Mouse (Mus musculus): ENCODE results near the gene Ubr3. TPM values are rescaled to one million over a fixed set of nuclear protein-coding genes. Genes with fewer than 3 reads are reported as not detected.

The Ubr3 gene
- polyA plus RNA-seq, 2 experiments: 5.9 to 8.0 TPM

GRCm38 (mm10) chr2:70037221-70037620 lies 140.2 kb downstream of the Ubr3 start:
- Histone ChIP-seq H3K27ac (no peak overlapping the region), H3K4me3 (ENCODE audit: insufficient read depth in 1 of 2, low read depth in 2 of 2, low read length in 2 of 2) (no peak overlapping the region), H3K27me3 (ENCODE audit: control insufficient read depth, insufficient read depth, low read length) (no peaks in the 10 kb centered on the region; the same call in 1 of the 2 replicates), H3K4me1 (replicated peaks; ENCODE audit: control insufficient read depth in 2 of 2, insufficient read depth in 2 of 2, low read length in 1 of 2) (no peaks in the 10 kb centered on the region), H3K9ac (replicated peaks) (no peak overlapping the region), H3K4me2 (ENCODE audit: low read depth) (no peak overlapping the region), H3K9me3 (ENCODE audit: control insufficient read depth, low read length) (no peaks in the 10 kb centered on the region), H3K36me3 (replicated peaks; ENCODE audit: control insufficient read depth, insufficient read depth, low read depth) (no peaks in the 10 kb centered on the region)
- DNase-seq (ENCODE audit: low read depth in 3 of 3, low spot score in 3 of 3) (peak in 2 of 3 experiments; percentile 18 to 19), ATAC-seq (ENCODE audit: insufficient read depth) (no peak)
- no peak for TF ChIP-seq EP300 (IDR thresholded peaks at IDR 0.05; ENCODE audit: low read depth)
- TF ChIP-seq CTCF (IDR thresholded peaks at IDR 0.05; ENCODE audit: low read depth): peak; percentile 81
- WGBS (ENCODE audit: insufficient replicate concordance): 51% methylated on average over 8 of the region's 8 CpGs

DNA sequence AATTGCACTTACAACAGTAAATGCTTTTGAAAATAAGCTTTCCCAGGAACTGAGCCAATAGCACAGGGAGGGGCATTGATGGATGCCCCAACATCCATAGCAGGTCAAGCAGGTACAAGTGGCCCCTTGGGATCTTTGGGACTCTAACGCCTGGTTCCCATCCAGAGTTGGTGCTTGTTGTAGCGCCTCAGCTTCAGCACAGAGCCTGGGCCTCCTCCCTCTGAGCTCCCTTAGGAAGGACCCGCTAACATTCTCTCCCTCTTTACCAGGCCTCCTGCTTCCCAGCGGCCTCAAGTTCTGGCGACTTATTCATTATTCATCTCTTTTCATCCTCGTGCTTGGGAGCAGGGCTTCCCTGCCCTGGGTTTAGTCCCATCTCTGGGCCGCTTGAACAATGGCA lies 141.7 kb downstream of the Ubr3 start, which contains the start of gene Myo3b:
Gene Myo3b (plus strand): TSS at position 375 of the 400 bp plus-strand sequence.
- Histone ChIP-seq H3K9ac (replicated peaks) (no peak within 1 kb of the TSS), H3K4me2 (ENCODE audit: low read depth) (no peak within 1 kb of the TSS), H3K9me3 (ENCODE audit: control insufficient read depth, low read length) (no peaks in the 10 kb centered on the region), H3K36me3 (replicated peaks; ENCODE audit: control insufficient read depth, insufficient read depth, low read depth) (no peaks in the 10 kb centered on the region), H3K27me3 (ENCODE audit: control insufficient read depth, insufficient read depth, low read length) (no peaks in the 10 kb centered on the region; the same call in 1 of the 2 replicates), H3K27ac (no peak within 1 kb of the TSS), H3K4me1 (replicated peaks; ENCODE audit: control insufficient read depth in 2 of 2, insufficient read depth in 2 of 2, low read length in 1 of 2) (no peaks in the 10 kb centered on the region), H3K4me3 (ENCODE audit: insufficient read depth in 1 of 2, low read depth in 2 of 2, low read length in 2 of 2) (no peak within 1 kb of the TSS)
- no peak for ATAC-seq (ENCODE audit: insufficient read depth)
- 34% methylated on average over 7 of the region's 7 CpGs for WGBS (ENCODE audit: insufficient replicate concordance)
- no peak for DNase-seq (ENCODE audit: low read depth in 3 of 3, low spot score in 3 of 3)
- TF ChIP-seq EP300 (IDR thresholded peaks at IDR 0.05; ENCODE audit: low read depth): no peak
- no peak for TF ChIP-seq CTCF (IDR thresholded peaks at IDR 0.05; ENCODE audit: low read depth)

GRCm38 (mm10) chr2:70044466-70044865 lies 147.4 kb downstream of the Ubr3 start:
- WGBS (ENCODE audit: insufficient replicate concordance): 55% methylated on average over 6 of the region's 6 CpGs
- H3K27me3 ChIP-seq (ENCODE audit: control insufficient read depth, insufficient read depth, low read length): no peaks in the 10 kb centered on the region
- DNase-seq (ENCODE audit: low read depth in 3 of 3, low spot score in 3 of 3) (no peak), ATAC-seq (ENCODE audit: insufficient read depth) (no peak)
- H3K4me2 ChIP-seq (ENCODE audit: low read depth): no peak overlapping the region
- H3K4me3 ChIP-seq (ENCODE audit: insufficient read depth in 1 of 2, low read depth in 2 of 2, low read length in 2 of 2): no peak overlapping the region
- H3K9me3 ChIP-seq (ENCODE audit: control insufficient read depth, low read length): no peaks in the 10 kb centered on the region
- no peak overlapping the region for H3K27ac ChIP-seq
- H3K4me1 ChIP-seq (replicated peaks; ENCODE audit: control insufficient read depth in 2 of 2, insufficient read depth in 2 of 2, low read length in 1 of 2): no peaks in the 10 kb centered on the region
- H3K36me3 ChIP-seq (replicated peaks; ENCODE audit: control insufficient read depth, insufficient read depth, low read depth): no peaks in the 10 kb centered on the region
- H3K9ac ChIP-seq (replicated peaks): no peak overlapping the region
- TF ChIP-seq CTCF (IDR thresholded peaks at IDR 0.05; ENCODE audit: low read depth): no peak

GRCm38 (mm10) chr2:70047868-70048267 lies 150.8 kb downstream of the Ubr3 start:
- 49% methylated on average over 11 of the region's 11 CpGs for WGBS (ENCODE audit: insufficient replicate concordance)
- H3K4me2 ChIP-seq (ENCODE audit: low read depth): no peak overlapping the region

GRCm38 (mm10) chr2:70053803-70054202 lies 156.8 kb downstream of the Ubr3 start:
- Histone ChIP-seq H3K9ac (replicated peaks) (no peak overlapping the region), H3K4me1 (replicated peaks; ENCODE audit: control insufficient read depth in 2 of 2, insufficient read depth in 2 of 2, low read length in 1 of 2) (no peaks in the 10 kb centered on the region), H3K4me3 (ENCODE audit: insufficient read depth in 1 of 2, low read depth in 2 of 2, low read length in 2 of 2) (no peak overlapping the region), H3K27me3 (ENCODE audit: control insufficient read depth, insufficient read depth, low read length) (no peaks in the 10 kb centered on the region), H3K36me3 (replicated peaks; ENCODE audit: control insufficient read depth, insufficient read depth, low read depth) (no peaks in the 10 kb centered on the region), H3K27ac (no peak overlapping the region), H3K4me2 (ENCODE audit: low read depth) (no peak overlapping the region), H3K9me3 (ENCODE audit: control insufficient read depth, low read length) (no peaks in the 10 kb centered on the region)
- ATAC-seq (ENCODE audit: insufficient read depth) (no peak), DNase-seq (ENCODE audit: low read depth in 3 of 3, low spot score in 3 of 3) (no peak)
- WGBS (ENCODE audit: insufficient replicate concordance): 72% methylated on average over 9 of the region's 9 CpGs
- TF ChIP-seq CTCF (IDR thresholded peaks at IDR 0.05; ENCODE audit: low read depth) (no peak), EP300 (IDR thresholded peaks at IDR 0.05; ENCODE audit: low read depth) (no peak)

More at GRCm38 (mm10) chr2:70047868-70048267, 150.8 kb downstream of the Ubr3 start:
- H3K9ac ChIP-seq (replicated peaks): no peak overlapping the region
- no peak for ATAC-seq (ENCODE audit: insufficient read depth)
- no peak overlapping the region for H3K27ac ChIP-seq
- no peaks in the 10 kb centered on the region for H3K9me3 ChIP-seq (ENCODE audit: control insufficient read depth, low read length)
- no peaks in the 10 kb centered on the region for H3K27me3 ChIP-seq (ENCODE audit: control insufficient read depth, insufficient read depth, low read length)
- no peak overlapping the region for H3K4me3 ChIP-seq (ENCODE audit: insufficient read depth in 1 of 2, low read depth in 2 of 2, low read length in 2 of 2)
- no peak for DNase-seq (ENCODE audit: low read depth in 3 of 3, low spot score in 3 of 3)
- TF ChIP-seq CTCF (IDR thresholded peaks at IDR 0.05; ENCODE audit: low read depth): no peak
- no peaks in the 10 kb centered on the region for H3K36me3 ChIP-seq (replicated peaks; ENCODE audit: control insufficient read depth, insufficient read depth, low read depth)
- H3K4me1 ChIP-seq (replicated peaks; ENCODE audit: control insufficient read depth in 2 of 2, insufficient read depth in 2 of 2, low read length in 1 of 2): no peaks in the 10 kb centered on the region
